Mouse (Mus musculus) urinary bladder, postnatal 4 days (tissue): ENCODE measurements around the gene Synpo2.
A peak's percentile ranks its signal among the peaks of the same experiment; 100 is the strongest.

Source experiments
- DNase-seq, 2 experiments: peaks; one replicate each; pipeline ENCODE4 v3.0.0; 2021 to 2022; ENCODE audit warnings: low spot score in 2 of 2

Synpo2 gene

DNA sequence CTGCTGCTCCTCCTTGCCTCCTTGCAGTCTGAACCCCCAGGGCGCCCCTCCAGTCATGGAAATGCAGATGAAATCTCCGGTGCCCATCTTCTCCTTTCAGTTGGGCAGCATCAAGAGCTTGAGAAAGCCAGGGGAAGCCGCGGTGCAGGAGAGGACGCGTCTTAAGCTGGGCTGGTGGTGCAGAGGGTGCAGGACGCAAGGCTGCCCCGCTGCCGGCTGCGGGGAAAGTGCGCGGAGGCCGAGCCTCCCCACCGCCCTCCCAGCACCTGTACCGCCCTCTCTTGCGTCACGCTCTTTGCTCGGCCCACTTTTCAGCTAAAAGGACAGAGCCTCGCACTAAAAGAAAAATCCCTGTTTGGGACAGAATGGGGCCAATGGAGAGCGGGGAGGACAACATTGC lies at the start of gene Synpo2:
Gene Synpo2, minus strand, starts transcription at position 229 of the 400 bp plus-strand sequence.
- peak; percentile 44 to 67 for DNase-seq

DNA sequence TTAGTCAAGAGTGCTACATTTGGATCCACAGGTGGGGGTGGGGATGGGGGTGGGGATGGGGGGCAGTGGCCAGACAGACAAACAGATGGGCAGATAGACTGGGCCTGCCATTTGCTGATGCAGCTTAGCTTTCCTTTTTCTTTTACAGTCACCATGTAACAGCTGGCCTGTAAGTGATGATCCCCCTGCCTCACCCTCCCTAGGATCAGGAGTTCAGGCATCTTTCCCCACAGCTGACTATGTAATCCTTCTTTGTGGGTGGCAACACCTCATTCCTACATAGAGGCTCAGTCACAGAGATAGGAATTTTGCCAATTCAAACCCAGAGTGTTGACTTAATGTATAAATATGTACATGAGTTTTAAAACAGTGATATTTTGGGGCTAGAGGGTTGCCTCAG lies 49.7 kb upstream of the Synpo2 start:
- DNase-seq, result no peak

DNA sequence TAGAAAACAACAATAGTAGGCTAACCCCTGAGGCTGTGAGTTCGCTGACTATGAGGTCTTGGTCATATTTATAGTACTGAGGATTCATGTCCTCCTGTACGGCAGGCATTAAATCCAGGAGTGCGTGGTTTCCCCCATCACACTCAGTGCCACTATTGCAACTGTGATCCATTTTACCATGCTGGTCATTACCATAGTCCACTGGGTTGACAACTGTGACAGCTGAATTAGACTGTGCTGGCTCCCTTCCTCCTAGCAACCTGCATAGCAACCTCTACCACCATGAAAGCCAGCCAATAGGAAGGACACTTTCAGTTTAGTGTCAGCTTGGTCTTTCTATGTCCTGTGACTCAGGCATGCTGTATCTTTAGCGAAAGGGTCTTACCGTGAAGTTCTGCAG lies 48.3 kb upstream of the Synpo2 start:
- DNase-seq, result no peak

DNA sequence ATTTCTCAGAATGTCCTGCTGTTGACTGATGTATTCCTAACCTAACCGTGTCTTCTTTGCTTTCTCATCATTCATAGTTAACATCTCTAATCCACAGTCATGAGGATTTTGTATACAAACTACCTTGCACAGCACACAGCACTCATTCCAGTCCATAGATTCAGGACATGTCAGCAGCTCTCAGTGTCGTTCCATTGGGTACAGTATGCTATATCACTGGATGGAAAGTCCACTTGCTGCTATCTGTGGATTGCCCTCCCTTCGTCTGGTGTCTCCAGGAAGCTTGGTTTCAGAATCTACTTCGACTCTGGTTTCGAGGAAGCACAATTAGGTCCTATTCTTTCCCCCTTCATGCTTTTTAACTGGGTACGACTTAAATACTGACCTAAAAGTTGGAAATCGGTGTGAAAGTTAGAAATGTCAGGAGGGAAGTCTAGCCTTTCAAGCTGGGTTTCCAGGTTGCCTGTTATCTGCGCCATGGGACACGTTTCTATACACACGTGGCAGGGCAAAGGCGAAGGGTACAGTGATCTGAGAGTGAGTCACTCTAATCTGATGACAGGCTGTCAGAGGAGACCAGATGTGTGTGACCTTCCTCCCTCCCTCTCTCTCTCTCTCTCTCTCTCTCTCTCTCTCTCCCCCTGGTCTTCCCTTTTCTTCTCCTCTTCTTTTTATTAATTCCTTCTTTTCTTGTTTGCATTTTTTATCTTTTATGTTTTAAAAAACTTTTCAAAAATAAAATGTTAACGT lies 47.1 kb upstream of the Synpo2 start:
- DNase-seq, result no peak

DNA sequence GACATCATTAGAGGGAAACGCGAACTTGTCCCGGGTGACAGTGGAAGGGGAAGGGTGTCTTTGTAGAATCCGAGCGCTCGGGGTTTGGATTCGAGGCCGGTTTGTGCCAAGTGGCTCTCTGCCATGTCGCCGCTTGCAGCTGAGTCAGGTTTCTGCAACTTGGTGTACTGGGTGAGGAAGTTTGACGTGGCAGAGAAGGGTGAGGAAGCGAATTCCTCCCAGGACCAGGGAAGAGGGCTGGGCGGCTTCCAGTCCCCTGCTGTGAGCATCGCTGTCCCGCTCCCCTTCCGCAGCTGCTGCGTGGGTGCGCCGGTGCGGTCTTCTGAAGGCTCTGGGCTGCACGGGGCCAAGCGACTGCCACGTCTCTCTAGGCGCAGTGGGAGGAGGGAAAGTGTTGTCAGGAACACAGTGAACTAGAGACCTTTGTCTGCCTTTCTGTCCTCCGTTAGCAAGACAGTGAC lies 31.8 kb upstream of the Synpo2 start:
- peak; percentile 48 to 68 for DNase-seq

DNA sequence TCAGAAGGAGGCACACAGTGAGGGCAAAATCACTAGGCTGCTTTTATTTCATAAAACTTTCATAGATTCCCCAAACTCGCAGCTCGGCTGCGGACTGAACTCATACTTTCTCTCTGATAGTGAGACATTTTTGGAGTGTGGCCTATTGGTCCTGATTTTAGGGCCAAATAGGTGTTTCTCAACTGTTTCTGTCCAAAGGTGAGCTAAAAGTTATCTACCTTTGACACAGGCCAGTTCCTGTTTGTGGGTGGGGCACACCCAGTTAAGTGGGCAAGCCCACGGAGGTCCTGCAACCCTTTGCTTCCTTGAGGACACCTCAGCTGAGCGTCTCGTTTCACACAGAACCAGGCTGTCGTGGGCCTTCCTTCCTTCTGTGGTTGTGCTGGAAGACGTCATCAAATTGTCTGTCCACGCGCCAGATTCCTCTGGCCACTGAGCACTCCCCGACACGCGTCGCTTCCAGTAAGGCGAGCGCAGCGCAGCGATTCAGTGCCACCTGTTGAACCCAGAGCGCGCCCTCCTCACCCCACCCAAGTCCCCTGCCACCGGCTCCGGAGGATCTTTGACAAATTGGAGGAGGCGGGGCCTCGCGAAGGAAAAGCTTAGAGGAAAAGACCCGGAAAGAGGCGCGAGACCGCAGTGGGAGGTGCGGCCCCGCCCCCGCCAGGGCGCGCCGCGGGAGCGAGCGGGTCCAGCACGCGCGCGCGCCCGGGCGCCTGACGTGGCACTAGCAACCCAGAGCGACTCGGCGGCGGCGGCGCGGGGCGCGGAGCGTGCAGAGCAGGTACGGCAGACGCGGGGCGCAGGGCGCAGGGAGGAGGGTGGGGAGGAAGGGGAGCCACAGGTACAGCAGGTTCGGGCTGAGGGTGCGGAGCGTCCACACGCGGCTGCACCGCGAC lies 31.1 kb upstream of the Synpo2 start, which contains the start of gene Sec24d:
Gene Sec24d, plus strand, starts transcription at position 703 of the 899 bp plus-strand sequence.
- peak; percentile 82 to 83 for DNase-seq

DNA sequence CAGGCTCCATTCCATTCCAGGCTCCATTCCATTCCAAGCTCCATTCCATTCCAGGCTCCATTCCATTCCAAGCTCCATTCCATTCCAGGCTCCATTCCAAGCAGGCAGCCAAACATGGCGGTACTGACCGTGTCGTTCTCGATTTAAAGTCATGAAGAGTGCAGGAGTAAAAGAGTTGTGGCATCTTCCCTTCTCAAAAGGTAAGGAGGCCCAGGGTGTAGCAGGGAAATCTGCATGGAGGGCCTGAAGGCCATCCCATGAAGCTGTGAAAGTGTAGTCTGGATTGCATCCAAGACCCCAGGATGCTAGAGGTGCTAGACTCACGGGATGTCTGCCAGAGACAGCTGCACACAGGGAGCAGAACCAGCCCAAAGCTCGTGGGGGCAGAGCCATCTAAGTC lies 28.8 kb upstream of the Synpo2 start:
- no peak for DNase-seq

DNA sequence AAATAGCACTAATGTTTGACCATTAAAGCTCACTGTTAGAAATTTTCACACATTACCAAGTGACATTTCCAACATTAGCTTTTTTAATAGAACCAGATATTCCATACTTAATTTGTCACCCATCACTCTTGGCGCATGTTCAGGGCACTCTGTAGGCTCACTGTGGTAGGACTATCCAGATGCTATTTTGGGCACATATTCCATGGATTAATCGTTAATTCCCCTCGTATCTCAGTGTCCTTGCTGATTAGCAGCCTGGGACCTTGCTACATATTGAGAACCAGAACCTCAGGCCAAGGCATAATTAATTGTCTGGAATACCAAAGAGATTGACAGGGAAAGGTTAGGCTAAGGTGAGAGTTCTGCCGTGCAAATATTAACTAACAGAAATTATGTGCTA lies 22.8 kb upstream of the Synpo2 start:
- no peak for DNase-seq

DNA sequence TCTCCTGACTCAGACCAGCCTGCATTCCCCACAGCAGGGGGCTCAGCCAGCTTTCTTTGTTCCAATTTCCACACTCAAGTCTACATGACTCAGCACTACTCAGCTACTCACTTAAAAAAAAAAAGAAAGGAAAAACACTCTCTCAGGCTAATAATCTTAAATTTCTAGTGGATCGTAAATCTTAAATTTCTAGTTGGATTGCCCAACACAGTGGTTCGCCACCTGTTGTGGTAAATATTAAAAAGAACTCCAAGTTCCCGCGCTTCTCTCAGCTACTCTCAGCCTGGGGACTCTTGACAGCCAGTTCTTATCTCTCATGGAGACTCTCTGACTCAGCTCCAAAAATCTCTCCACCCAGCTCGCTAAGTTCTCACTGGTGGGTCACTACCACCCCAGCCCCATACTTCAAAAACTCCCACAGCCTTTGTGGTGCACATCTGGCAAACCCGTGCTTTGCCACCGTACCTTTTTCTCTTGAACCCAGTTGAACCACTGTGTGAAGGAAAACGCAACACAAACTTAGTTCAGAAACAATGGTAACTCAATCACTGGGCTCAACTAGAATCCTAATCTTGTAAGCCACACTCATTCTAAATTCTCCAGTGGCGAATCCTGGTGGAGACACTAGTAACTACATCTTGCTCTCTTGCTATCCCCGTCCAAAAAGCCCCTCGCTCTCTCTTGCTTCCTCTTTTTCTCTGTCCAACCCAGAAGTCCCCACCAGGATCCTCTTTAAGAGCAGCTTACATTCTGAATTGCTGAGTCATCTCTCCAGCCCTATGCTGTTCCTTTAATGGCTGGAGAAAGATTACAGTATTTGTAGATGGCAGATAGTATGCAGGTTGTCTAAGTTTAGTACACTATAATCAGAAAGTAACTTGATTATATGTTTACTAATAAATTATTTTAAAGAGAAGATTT lies 20.5 kb upstream of the Synpo2 start:
- DNase-seq, result no peak

DNA sequence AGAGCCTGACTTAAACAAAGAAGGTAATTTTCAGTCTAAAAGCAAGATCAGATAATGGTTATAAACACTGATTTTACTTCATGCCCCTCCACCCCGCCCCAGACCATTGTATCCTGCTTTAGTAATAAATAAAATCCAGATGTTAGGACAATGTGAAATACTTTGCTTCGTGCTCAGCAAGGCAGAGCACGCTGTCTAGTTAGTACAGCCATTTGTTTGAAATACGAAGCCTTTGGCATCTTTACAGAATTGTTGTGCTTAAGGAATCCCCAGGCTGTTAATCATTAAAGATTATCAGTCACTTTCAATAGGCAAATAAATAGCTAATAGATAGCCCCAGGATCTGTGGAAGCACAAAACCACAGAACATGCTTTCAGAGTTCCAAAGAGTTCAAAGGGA lies 9.7 kb upstream of the Synpo2 start:
- DNase-seq, result no peak

DNA sequence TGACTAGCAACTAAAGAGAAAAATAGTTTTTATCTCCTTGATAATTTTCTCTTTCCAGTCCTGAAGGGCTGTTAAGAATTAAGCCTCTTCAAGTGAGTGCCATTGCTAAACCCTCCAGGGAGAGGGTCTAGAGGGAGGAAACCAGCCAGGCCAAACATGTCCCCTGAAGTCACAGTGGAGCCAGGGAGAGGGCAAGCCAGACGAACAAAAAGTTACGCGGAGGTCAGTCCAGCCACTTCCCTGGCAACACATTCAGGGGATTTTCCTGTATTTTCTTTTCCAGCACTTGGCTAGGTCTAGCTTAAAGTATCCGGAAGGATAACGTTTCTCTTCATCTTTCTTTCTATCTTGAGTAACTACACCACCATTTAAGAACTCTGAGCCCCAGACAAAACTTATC lies 8.4 kb upstream of the Synpo2 start:
- DNase-seq, result no peak

DNA sequence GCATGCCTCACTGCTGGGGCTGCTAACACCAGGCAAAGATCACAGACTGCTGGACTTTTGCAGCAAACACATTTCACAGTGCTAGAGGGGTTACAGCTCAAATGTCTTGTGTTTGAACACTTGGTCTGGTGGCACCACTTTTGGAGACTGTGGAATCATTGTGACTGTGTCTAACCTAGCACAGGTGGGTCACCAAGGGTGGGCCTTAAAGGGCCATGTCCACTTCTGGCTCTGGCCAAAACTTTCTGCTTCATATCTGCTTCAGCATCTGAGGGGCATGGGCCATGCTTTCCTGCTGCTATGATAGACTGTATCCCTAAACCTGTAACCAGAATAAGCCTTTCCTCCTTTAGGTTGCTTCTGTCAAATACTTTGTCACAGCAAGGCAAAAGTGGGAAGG lies 1.5 kb upstream of the Synpo2 start:
- DNase-seq, result no peak

DNA sequence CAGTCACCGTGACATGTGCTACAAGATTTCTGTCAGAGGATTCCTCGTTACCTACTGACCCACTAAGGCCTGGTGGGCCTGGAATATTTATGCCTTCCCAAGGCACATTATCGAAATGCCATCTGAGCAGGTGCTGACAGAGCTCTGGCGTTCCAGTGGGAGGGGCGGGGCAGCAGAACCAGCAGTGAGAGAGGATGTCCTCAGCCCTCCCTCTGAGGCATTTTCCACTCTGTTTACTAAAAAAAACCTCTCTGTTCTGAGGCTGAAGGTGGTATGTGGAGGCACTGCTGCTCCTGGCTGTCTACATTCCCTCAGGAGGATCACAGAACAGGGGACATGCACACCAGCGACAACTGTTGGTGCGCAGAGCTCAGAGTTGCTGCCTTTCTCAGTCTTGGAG lies 1.1 kb upstream of the Synpo2 start:
- DNase-seq, result no peak

DNA sequence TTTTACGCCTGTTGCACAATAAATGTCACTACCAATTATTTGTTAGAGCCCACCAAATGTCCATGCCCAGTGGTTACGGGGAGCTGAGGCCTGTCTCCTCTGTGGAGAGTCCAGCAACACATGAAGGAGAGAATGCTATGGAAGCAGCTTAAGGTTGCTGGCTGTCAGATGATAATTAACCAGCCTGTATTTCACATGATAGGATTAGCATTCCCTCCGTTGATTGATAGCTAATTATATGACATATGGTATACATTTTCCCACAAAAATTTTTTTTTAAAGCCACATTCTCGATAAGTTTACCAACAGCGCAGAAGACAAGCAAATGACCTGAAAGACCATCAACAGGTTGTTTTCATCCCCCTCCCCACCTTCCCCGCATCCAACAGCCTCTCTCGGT lies 454 bp downstream of the Synpo2 start:
- DNase-seq, result no peak

DNA sequence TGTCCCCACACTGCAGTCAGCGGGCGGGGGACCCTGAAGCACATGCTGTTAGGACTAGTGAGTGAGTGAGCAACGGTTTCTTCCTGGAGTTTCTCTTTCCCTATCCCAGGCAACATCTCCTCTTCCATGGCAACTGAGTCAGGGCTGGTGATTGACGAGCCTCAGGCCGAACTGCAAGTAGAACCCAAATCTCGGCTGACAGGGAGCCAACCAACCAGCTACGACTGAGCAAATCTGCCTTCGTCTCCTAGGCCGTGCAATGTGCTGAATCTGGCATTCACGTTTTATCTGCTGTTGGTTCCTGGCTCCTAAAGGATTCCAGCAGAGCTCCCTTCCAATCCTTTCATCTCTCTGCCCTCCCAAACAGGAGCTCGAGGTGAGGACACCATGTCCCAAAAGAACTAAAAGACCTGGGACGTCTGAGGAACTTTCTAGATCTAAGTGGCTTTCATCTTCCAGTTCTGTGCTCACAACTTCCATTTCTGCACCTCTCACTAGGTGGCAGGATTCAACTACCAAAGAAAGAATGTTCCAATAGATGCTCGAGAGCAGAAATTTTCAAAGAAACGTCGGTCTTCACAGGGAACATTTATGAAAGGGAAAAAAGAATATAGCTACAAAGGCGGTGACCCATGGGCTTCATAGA lies 1.6 kb downstream of the Synpo2 start:
- DNase-seq, result no peak

DNA sequence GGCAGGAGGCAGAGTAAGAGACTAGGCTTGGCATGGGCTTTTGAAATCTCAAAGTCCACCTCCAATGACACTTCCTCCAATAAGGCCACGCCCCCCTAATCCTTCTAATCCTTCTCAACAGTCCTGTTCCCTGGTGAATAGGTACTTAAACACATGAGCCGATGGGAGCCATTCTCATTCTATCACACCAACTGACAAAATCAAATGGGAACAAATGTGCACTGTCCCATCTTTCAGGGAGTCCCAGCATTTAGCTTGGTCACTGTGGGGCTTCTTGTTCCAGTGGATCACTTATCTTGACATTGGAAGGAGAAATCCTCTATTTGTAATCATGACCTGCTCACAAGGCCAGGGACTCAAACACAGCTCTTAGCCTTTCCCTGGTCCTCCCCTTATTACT lies 4.3 kb downstream of the Synpo2 start:
- DNase-seq, result no peak

DNA sequence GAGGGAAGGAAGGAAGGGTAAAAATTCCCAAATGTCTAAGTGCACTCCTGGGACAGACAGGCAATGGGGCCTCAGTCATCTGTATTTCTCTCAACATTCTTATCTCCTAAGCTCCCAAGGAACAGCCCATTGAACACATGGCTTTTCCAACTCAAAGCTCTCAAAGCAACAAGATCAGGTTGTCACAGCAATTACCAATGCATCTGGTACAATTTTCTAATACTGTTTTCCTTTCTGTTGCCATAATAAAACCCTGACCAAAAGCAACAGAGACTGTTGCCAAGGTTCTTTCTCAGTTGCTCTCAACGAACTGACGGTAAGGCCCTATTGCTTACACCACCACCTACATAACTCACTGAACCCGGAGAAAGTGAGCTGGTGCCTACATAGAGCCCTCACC lies 8.7 kb downstream of the Synpo2 start:
- DNase-seq, result no peak

DNA sequence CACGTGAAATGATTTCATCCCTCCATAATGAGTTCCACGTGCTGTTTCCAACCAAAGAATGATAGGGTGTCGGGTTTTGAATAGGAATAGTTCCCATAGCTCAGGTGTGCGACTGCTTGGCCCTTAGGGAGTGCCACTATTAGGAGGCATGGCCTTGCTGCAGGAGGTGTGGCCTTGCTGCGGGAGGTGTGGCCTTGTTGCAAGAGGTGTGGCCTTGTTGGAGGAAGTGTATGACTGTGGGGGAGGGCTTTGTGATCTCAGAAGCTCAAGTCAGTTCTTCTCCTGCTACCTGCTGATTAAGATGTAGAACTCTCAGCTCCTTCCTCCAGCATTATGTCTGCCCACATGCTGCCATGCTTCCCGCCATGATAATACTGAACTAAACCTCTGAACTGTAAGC lies 17.3 kb downstream of the Synpo2 start:
- no peak for DNase-seq

DNA sequence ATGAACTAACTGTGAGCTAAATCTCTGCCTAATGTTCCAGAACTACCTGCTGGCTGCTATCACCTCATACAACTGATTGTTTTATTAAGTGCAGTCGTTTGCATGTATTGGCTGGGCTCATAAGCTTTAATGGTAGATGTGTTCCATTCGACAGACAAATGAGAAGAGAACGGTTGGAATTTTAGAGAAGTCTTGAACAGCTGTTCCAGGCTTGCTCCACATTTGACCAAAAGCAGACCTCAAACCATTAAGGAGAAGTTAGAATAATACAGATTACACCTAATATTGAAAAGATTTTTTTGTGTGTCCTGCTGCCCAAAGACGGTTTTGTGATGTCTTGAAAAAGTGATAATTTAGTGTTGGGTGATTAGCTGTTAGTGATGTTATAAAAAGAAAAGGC lies 27.1 kb downstream of the Synpo2 start:
- DNase-seq, result no peak

DNA sequence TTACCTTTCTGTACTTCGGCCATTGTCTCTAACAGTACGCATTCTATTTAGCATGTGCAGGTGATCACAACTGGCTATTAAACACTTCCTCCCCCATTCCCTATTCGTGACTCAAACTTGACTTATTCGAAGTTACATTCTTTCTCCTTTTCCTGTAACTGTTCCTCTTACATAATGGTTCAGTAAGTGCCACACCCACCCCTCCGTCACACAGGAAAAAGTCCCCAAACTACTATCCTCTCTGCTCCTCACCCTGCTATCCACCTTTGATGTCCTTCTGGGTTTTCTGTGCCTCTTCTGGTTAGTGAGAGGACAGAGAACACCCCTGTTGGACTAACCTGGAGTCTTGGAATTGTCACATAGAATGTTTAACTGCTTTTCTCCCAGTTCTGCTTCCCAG lies 28.6 kb downstream of the Synpo2 start:
- DNase-seq, result no peak

DNA sequence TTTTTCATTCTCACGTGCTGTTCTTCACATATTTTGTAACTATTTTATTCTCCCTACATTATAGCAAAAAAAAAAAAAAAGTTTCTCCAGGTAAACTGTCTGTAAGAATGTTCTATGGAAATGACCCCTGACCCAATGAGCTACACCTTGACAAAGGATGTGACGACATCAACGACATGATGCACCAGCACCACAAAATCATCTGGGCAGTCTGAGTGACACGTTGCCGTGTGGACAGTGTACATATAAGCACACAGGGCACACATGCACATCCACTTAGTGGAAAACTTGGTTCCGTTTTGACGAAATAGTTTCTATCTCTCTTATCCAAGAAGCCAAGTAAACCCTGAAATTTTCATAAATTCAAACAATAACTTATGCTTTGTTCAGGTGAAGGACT lies 30.5 kb downstream of the Synpo2 start:
- no peak for DNase-seq
